Mouse (Mus musculus): ENCODE results near the gene Lrrc8d.
A peak's percentile ranks its signal among the peaks of the same experiment; 100 is the strongest.
"Not testable (repeated sequence)": the region's sequence is repeated elsewhere in the genome, so short reads cannot be mapped to it uniquely, and the experiment has no call there.

The Lrrc8d gene

DNA sequence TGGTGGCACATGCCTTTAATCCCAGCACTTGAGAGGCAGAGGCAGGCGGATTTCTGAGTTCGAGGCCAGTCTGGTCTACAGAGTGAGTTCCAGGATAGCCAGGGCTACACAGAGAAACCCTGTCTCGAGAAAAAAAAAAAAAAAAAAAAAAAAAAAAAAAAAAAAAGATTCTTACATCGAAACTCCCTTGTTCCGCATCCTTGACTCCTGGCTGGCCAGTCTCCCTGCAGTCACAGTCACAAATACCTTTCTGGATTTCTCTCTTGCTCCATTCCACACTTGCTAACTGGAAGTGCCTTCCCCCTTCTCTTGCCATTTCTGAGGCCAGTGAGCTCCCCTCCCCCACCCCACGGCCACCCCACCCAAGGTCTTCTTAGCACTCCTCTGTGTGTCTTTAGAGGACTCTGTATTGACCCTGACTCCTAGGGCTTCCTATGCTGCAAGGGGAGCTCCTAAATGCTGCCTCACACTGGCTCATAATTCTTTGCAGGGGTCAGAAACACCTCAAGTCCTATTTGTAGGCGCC, 13.9 kb upstream of the Lrrc8d start:
- DNase-seq (ENCODE audit: low spot score) = not testable (repeated sequence)

GRCm38 (mm10) chr5:105686331-105686995, 13.3 kb upstream of the Lrrc8d start:
- DNase-seq (ENCODE audit: low spot score) = no peak

DNA sequence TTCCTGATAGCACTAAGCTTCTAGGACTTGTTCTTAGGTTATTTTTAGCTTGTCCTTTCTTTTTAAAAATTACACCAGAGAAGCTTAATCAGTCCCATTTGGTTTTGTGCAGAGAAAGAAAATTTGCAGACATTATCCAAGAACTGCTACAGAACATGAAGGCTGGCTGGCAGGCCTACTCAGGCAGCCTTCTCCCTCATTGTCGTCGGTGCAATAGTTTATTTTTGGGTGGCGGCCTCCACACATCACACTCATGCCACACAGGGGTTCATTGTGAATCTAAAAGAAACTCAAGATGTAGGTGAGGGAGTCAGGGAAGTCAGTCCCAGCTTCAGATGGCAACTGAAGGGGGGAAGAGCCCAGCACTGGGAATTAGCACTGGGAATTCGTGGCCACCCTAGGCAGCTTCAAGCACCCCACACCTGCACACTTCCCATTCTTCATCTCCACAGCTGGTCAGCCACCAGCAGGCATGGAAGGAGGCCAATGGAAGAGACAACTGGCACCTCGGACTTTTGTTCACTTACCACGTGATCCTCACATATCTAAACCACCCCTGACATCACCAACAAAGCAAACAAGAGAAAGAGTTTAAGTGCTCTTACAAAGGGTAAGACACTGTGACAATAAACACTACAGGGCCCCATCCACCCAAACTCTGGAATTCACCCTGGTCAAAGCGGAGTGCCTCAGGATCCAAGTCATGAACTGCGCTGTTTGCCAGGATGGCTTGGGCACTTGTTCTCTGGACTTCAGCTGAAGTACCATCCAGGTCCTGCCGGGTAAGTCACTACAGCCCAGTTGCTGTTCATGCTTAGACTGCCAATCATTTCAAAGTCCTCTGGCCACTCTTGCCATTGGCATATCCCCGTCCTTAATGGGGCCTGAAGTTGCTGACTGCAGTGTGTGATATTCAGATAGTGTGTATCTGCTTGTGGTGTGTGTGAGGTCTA, 9.0 kb upstream of the Lrrc8d start:
- DNase-seq (ENCODE audit: low spot score) = no peak

DNA sequence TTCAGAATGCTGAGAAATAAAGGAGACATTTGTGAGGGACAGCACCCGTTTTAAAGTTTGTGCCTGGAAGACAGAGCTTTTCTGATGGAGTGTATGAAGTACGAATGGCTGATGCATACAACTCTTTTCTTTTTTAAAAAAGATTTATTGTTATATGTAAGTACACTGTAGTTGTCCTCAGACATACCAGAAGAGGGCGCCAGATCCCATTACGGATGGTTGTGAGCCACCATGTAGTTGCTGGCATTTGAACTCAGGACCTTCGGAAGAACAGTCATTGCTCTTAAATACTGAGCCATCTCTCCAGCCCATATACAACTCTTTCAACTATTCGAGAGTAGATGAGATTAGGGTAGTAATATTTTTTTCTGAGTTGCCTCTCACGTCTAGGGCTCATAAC, 8.1 kb upstream of the Lrrc8d start:
- DNase-seq (ENCODE audit: low spot score) = no peak

GRCm38 (mm10) chr5:105694339-105694930, 5.3 kb upstream of the Lrrc8d start:
- no peak for DNase-seq (ENCODE audit: low spot score)

GRCm38 (mm10) chr5:105696049-105696448, 3.7 kb upstream of the Lrrc8d start:
- no peak for DNase-seq (ENCODE audit: low spot score)

DNA sequence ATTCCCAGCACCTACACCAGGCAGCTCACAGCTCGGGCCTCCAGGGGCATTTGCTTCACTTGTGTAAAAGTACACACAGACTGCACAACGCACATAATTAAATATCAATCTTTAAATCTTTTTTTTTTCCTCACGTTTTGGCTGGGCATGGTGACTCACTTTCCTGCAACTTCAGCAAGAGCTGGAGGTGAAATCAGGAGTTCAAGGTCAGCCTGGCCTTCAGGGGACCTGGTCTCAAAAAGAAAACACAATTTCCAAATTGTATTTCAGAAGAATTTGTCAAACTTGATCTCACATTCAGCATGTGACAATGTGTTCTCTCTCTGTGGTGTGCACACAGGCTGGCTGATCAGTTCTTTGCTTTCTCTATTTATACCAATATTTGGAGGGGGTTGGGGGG, 1.9 kb upstream of the Lrrc8d start:
- DNase-seq (ENCODE audit: low spot score) = no peak

DNA sequence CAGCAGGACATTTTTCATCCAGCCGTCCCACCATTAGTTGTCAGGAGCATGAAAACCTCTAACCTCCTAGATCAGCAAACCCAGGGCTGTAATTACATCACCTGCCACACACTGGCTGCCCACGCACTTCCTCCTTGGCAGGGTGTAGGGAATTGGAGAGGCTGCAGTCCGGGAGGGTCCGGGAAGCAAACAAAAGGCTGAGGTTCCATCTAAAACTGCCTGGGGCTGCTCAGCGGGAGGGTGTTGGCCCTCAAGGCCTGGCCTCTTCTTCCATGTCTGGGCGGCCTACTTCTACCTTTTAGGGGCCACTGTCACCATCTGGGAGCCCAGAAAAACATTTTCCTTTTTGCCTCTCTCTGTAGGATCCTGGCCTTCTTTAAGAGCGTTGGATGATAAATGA, 1.1 kb upstream of the Lrrc8d start:
- no peak for DNase-seq (ENCODE audit: low spot score)

- DNase-seq (ENCODE audit: low spot score) = peak; percentile 58
Measured at GRCm38 (mm10) chr5:105700070-105700851, 492 bp downstream of the Lrrc8d start.

DNA sequence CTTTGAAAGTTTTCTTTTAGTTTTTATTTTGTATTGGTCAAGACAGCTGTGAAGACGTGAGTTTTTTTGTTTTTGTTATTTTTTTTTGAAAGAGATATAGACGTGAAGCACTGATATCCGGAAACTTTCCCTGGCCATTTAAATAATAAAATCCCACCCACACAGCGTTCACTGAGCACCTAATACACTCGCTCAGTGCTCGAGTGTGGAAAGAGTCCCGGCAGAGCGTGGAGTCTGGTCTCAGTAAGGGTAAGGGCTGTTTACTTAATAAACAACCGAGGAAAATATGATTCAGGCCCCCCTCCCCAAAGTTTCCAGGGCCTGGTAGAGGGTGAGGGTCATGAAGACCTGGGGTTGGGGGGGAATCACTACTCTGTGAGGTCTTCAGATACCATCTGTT, 1.6 kb downstream of the Lrrc8d start:
- DNase-seq (ENCODE audit: low spot score) = no peak

DNA sequence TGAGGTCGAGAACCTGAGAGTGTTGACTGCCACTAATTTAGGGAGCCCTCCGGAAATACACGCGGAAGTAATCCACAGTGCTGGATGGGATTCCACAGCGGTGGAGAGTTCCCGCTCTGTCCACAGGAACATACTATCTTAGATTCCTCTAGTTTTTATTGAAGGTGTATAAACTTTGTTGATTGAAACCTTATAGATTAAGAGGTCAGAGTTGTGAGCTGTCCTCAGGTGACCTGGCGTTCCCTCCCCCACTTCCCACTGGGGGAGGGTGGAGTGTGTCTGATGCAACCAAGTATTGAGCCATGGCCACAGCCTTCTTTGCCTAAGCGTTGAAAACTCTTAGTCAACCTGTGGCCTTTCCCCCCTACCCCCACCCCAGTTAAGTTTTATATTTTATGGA, 2.1 kb downstream of the Lrrc8d start:
- no peak for DNase-seq (ENCODE audit: low spot score)

DNA sequence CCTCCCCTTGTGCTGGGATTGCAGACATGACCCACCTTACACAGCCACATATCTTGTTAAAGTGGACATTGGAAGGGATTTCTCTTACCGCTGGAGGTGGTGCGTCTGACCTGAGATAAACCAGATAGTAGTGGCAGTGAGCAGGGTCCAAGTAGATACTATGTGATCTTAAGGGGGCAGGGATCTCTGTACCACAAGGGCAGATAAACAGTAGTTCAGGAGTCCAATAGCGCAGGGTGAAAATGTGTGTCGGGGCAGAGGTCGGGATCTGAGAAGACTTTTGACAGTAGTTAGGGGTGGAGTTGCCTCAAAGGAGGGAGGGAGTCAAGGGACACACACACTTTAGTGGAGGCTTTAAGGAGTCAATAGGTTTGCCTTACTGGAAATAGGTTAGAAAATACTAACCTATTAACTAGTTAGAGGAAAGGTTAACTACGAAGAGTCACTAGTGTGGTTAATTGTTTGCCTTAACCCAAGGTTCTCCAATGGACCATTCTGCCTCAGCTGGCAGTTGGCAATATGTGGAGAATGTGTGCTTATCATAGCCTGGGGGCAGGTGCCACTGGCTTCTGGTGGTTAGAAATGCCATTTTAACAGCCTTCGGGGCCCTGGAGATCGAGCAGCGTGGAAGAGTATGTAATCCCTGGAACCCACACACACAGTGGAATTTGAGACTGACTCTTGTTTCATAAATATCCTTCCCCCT, 3.0 kb downstream of the Lrrc8d start:
- DNase-seq (ENCODE audit: low spot score) = no peak

DNA sequence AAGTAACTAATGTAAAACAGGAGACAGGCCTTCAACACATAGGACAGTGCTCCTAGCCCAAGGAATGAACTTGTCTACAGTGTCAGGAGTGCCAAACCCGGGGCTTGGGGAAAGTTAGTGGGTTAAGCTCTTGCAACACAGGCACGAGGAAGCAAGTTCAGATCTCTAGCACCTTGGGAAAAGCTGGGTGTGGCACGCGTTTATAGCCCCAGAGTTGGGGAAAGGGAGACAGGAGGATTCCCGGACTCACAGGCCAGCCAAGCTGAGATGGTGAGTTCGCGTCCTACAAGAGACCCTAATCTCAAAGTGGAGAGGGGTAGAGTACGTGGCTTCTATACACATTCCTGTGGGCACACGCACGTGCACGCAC, 3.5 kb downstream of the Lrrc8d start:
- DNase-seq (ENCODE audit: low spot score) = no peak

DNA sequence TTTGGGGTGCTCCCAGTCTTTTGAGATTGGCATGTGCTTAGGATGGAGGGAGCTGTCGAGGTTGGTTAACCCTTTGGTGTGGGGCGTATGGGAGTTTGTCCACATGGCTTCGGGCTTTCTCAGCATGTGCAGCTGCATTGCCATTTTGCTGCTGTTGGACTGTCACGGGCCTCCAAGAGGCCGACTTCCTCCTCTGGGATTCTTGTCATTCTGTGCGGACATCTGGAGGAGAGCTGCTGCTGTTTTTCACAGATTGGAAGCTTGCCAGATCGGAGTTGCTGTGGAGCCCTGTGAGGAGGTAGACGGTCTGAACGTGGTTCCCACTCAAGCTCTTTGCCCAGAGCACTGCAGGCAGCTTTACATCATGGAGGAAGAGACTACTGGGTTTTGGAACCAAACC, 4.8 kb downstream of the Lrrc8d start:
- DNase-seq (ENCODE audit: low spot score) = no peak

DNA sequence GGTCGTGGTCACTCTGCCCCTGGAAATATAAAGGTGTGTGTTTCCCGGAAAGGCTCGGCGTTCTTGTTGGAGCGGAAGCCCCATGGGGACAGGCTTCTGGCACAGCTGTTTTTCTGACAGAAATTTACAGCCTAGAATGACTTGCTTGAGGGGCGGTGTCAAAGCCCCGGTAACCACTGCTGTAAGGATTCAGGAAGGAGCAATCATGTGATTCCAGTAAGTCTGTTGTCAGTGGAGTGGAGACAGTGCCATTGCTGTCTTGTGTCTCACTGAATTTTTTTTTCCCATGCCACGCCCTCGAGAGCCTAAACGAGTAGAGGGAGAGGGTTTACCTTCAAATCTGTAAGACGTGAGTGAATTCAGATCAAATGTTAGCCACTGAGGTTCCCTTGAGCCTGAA, 6.9 kb downstream of the Lrrc8d start:
- DNase-seq (ENCODE audit: low spot score) = no peak

- DNase-seq (ENCODE audit: low spot score) = no peak
Measured at GRCm38 (mm10) chr5:105708276-105708675, 8.5 kb downstream of the Lrrc8d start.

GRCm38 (mm10) chr5:105710473-105710872, 10.7 kb downstream of the Lrrc8d start:
- DNase-seq (ENCODE audit: low spot score) = no peak

DNA sequence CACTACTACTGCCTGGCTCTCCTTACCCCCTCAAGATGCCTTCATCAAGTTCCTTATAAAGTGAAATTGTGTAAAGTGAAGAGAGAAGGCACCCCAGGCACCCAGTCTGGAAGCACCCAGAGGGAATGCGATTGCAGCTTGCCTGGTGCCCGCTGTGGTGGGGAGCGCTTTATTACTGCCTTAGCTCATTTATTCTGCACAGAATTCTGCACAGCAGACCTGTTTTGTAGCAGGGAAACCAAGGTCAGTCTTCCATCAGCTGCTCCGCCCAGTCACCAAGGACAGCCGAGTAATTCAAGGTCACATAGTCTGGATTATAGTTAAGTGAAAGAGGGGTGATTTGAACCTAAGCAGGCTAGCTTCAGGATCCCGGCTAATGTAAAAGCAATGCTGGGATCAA, 14.7 kb downstream of the Lrrc8d start:
- DNase-seq (ENCODE audit: low spot score) = no peak

DNA sequence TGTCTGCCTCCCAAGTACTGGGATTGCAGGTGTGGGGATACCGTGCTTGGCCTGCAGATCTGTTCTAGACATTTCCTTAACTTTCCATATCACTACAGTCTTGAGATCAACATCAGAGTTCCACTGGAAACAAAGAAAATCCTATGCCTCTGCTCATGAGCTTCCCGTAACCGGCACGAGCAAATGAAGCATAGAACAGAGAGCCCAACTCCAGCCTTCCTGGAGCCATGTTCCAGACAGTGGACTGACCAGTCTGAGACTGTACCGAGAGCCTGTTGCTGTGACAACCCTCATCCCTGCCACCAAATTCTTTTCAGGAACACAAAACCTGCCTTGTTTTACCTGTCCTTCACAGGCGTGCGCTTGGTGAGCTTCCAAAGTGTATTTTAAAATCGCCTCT, 15.3 kb downstream of the Lrrc8d start:
- no peak for DNase-seq (ENCODE audit: low spot score)

GRCm38 (mm10) chr5:105715531-105716124, 15.9 kb downstream of the Lrrc8d start:
- DNase-seq (ENCODE audit: low spot score) = no peak

DNA sequence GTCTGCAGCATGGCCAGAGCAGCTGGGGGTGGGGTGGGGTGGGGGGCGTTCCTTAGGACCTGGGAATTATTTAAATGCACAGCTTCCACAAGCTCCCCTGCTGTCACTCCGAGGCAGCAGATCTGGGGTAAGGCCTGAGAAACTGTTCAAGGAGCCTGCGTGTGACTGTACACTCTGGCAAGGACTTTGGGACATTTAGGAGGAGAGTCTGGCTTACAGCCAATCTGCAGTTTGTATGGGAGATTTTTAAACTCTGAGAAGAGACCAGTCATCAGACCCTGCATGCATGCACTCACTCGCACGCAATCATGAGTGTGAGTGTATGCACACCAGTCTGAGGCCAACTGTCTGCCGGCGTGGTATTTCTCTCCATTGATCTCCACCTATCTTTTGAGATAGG, 17.5 kb downstream of the Lrrc8d start:
- no peak for DNase-seq (ENCODE audit: low spot score)
